Mouse (Mus musculus) cortical plate, adult 2 months (tissue): ENCODE results near the gene Foxf1. TPM values are rescaled to one million over a fixed set of nuclear protein-coding genes. Genes with fewer than 3 reads are reported as not detected.

Experiments
- H3K27ac ChIP-seq: fragments of 200-500 bp; 2 replicates; pipeline ENCODE4 v1.5.1; 2012; ENCODE audit warnings: low read length, control low read depth, inconsistent platforms; ENCODE audit not compliant: insufficient read depth
- H3K4me1 ChIP-seq: fragments of 200-500 bp; 2 replicates; pipeline ENCODE4 v1.6.1; 2011; ENCODE audit warnings: low read length; ENCODE audit not compliant: control insufficient read depth, insufficient read depth
- H3K4me3 ChIP-seq: fragments of 200-500 bp; 2 replicates; pipeline ENCODE4 v1.5.1; 2011; ENCODE audit warnings: mild to moderate bottlenecking, low read length, control low read depth; ENCODE audit not compliant: insufficient read depth
- CTCF ChIP-seq: fragments of 200-500 bp; IDR thresholded peaks from 2 replicates; pipeline ENCODE4 v1.5.1; 2011; ENCODE audit warnings: mild to moderate bottlenecking, control low read depth, low read length; ENCODE audit not compliant: insufficient read depth; ENCODE audit errors: extremely low read depth
- POLR2A ChIP-seq: fragments of 200-500 bp; IDR thresholded peaks from 2 replicates; pipeline ENCODE4 v1.6.1; 2011; ENCODE audit warnings: mild to moderate bottlenecking, low read length, control low read depth; ENCODE audit not compliant: insufficient read depth; ENCODE audit errors: extremely low read depth
- polyA plus RNA-seq: library from polyadenylated mRNA; depleted of rRNA; stranded (reverse); fragments of >200 nt; gene quantifications from 2 replicates; pipeline ENCODE4 v1.2.3, GENCODE M21; 2012

Foxf1 gene
- polyA plus RNA-seq, 1 experiment, result 1.8 TPM

DNA sequence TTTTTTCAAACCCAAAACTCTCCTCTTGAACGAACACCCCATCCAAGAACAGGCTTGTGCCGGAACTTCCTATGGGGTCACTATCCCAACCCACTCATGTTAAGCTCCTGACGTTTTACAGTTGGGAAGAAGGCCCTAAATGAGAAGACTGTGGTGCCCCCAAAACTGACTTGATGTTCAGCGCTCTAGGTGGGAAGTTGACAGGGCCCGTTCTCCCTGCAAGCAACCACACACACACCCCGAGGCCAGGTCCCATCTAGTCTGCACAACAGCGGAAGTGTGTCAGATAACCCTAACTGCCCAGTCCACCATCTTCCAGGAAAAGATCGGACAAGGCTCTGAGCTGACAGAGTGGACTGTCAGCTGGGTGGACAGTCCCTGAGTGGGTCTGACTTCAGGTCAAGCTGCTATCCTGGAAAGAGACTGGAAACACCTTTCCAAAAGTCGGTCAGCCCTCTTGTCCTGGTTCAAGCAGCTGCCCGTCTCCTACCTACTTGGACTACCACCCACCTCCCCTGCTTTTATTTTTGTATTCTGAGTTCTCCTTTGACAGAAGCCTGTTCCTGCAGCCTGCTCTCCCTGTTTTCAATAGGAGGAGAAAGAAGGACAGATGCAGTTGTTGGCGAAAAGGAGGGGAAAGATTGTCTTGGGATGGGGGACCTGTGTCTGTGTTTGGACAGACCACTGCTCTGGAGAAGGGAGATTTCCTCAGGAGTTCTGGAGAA lies 11.6 kb upstream of the Foxf1 start:
- Histone ChIP-seq H3K27ac (no peak overlapping the region), H3K4me3 (no peak overlapping the region), H3K4me1 (no peaks in the 10 kb centered on the region)
- TF ChIP-seq CTCF (no peak), POLR2A (no peak)

DNA sequence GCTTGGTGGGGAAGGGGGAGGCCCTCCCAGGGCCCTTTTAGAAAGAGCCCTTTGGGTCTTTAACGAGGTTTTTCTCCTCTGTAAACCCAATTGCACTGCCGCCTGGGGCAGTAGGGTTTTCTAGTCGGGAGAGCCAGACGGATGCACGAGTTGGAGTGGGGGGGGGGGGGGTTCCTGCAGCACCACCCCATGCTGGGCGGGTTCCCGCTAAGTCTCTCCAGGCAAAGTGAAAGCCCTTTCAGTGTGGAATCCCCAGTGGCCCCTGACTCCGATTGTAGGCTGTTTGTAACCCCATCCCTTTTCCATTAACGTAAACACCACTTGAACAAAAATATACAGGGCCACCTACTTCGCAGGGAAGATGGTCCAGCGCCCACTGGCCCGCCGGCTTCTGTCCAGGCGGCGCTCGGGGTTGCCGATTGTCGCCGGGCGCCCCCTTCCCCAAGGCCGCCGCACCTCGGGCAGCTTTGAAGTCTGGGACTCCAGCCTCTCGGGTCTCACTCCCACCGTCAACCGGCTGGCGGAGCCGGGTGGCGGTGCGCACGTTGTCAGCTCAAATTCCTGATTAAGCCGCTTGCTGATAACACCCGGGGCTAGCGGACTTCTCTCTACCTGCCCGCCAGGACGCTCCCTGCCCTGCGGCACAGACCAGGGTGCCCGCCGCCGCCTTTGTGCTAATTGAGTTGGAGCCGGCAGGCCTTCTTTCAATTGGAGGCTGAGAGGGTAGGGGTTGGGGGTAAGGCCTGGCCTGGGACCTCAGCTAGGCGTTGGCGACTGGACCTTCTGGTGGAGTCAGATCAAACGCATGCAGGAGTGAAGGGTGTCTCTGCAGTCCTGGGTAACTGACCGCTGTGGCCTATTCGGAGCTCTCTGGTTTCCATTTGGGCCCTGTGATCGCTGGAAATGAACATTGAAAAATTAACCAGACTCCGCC lies 10.7 kb upstream of the Foxf1 start:
- Histone ChIP-seq H3K4me1 (no peaks in the 10 kb centered on the region), H3K27ac (no peak overlapping the region), H3K4me3 (no peak overlapping the region)
- TF ChIP-seq POLR2A (no peak), CTCF (no peak)

DNA sequence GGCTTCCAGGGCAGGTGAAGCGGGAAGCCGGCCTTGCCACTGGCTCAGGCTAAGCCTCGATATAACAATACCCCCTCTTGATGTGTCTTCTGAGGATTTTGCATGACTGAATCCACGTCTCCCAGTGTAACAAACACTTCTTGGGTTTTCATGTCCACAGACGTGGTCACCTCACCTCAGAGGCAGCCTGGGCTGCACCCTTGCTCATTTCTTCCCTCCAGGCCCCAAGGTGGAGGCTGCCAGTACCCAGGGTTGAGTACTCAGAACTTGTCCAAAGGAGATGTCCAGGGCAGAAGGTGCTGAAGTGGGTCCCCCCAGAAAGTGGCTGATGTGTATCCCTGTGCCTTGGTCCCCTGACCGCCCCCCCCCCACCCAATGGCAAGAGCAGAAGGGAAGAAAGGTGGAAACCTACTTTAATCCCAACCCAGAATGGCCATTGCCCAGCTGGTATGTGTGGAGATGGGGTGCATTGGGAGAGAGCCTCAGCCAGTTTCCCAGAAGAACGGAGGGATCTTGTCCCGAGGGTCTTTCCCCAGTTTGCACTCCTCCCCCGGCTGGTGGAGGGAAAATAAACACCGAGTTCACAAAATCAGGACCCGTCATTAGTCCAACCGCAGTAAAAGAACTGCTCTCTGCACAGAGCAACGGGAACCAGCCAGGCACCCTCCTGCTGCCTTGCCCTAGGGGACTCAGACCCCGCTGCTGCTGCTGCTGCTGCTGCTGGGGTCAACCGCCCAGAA lies 9.9 kb upstream of the Foxf1 start:
- TF ChIP-seq POLR2A, result no peak
- no peak for TF ChIP-seq CTCF
- Histone ChIP-seq H3K27ac (no peak overlapping the region), H3K4me1 (no peaks in the 10 kb centered on the region), H3K4me3 (no peak overlapping the region)

DNA sequence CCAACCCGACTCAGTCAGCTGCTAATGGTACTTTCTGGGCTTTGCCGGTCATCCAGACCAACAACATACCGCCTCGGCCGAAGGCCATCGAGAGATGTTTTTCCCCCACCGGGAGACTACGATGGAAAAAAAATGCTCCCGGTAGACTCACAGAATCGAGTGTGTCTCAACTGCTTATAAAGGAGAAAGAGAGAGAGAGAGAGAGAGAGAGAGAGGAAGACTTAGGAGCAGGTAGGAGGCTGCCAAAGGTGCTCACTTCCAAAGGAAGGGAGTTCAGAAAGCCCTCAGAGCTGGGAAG lies 9.4 kb upstream of the Foxf1 start:
- Histone ChIP-seq H3K4me3 (no peak overlapping the region), H3K4me1 (no peaks in the 10 kb centered on the region), H3K27ac (no peak overlapping the region)
- TF ChIP-seq POLR2A, result no peak

DNA sequence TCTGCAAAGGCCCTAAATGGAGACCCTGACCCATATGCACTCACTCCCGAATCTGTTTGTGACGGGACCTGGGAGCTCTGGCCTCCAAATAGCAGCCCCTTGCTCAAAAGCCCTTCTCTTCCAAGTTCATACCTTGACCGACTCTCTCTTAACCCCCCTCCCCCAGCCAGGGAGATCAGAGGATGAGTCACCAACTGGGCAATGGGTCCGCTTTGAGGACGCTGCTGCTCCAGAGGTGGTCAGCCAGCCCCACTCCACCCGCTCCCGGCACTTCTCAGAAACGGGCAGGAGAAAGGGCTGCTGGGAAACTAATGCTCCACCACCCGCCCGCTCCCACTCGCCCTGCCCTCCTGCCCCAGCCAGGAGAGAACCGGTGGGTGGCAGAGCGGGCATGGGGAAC lies 8.2 kb upstream of the Foxf1 start:
- Histone ChIP-seq H3K4me1 (no peaks in the 10 kb centered on the region), H3K4me3 (no peak overlapping the region), H3K27ac (no peak overlapping the region)
- TF ChIP-seq CTCF (no peak), POLR2A (no peak)

DNA sequence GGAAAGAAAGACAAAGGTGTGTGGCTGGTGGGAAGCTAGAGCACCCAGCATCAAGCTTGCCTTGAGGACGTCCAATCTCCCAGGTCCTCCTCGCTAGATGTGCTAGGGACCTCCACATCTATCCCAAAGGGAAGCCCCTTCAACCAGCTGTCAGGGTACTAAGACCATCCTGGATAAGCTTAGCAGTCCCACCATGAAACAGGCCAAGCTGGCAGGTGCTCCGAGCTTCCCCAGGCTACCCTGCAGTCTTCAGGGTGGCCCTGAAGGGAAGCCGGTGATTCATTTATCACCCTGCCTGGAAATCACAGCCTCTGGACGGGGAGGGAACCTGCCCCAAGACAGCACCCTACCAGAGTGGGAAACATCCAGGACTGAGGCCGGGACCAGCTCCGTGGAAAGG lies 7.6 kb upstream of the Foxf1 start:
- H3K27ac ChIP-seq, result no peak overlapping the region
- no peak overlapping the region for H3K4me3 ChIP-seq

DNA sequence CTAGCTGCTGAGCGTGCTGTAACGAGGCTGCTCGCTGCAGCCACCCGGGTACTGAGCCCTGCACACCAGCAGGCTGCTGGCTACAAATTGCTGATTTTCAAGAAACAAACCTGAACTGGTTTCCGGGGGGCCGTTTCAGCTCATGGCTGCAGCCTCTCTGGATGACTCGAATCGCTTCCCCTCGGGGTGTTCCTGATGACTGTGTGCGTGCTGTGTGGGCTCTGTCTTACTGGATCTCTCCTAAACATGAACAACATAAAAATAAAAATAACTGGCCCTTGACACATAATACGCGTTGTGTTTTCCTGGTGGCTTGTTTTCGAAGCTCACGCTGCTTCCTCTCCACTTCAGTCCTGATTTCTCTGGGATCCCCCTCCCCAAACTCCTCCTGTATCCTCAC lies 5.5 kb upstream of the Foxf1 start:
- Histone ChIP-seq H3K4me1 (no peaks in the 10 kb centered on the region), H3K4me3 (no peak overlapping the region), H3K27ac (no peak overlapping the region)
- TF ChIP-seq POLR2A, result no peak
- TF ChIP-seq CTCF, result no peak

More for the DNA sequence above, 7.6 kb upstream of the Foxf1 start:
- H3K4me1 ChIP-seq, result no peaks in the 10 kb centered on the region
- no peak for TF ChIP-seq CTCF
- TF ChIP-seq POLR2A, result no peak

DNA sequence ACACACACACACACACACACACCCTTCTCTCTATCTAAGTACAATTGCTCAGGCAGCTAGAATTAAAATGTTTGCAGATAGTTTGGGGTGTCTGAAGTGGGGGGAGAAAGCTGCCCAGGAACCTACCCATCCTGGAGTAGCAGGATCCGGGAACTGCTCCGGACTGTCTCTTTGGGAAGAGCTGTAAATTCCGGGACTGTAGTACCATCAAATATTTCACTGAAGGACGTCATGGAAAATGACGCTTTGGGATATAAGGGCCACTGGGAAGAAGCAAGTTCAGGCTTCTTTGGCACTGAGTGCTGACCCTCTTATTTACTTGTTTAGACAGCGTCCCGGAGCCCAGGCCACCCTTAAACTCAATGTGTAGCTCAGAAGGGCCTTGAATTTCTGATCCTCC lies 5.0 kb upstream of the Foxf1 start:
- H3K27ac ChIP-seq, result no peak overlapping the region
- no peak overlapping the region for H3K4me3 ChIP-seq
- H3K4me1 ChIP-seq, result no peaks in the 10 kb centered on the region
- TF ChIP-seq CTCF (no peak), POLR2A (no peak)

DNA sequence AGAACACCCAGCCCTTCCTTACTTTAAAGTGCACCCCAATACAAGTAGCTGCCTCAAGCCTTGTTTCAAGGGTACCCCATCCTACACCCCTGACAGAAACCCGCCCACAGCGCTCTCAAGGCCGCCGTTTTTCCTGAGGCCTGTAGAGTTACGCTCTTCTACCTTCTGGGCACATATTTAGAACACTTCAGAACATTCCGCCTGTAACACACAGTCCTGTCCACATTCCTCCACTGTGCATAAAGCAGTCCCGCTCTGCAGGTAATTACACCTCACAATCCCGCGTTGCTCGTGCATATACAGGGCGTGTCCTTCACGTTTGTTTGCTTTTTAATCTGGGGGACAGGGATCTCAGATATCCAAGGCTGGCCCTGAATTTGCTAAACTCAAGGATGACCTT lies 4.2 kb upstream of the Foxf1 start:
- TF ChIP-seq POLR2A, result no peak
- no peak for TF ChIP-seq CTCF
- H3K27ac ChIP-seq, result no peak overlapping the region
- H3K4me1 ChIP-seq, result no peaks in the 10 kb centered on the region
- H3K4me3 ChIP-seq, result no peak overlapping the region

DNA sequence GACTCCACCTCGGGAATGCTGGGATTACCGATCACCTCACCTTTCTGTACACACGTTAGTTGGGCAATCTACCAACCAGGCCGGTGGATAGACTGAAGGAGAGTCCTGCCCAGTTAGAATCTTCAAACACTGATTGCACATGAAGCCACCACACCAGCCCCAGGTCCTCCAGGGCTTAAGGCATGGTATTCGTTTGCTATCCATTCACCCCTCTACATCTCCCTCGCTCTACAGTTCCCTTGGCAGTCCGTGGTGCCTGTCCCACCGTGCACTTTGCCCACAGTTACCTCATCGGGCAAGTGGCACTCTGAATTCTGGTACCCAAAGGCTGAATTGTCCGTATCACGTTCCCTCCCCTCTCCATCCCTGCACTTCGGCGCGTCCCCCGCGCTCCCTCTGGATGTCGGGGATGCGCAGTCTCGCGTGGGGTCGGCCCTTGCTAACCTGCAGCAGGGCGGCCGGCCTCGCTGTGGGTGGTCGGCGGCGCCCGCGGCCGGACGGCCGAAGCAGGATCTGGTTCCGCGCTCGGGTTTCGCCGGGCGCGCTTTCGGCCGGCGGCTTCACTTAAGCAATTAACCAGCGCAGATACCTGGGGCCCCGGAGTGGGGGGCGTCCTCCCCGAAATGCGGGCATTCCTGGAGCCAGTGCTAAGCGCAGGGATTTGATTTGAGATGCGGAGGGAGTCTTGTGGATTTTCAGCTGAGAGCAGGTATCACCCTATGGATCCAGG lies 3.7 kb upstream of the Foxf1 start:
- no peak overlapping the region for H3K27ac ChIP-seq
- no peak overlapping the region for H3K4me3 ChIP-seq
- no peaks in the 10 kb centered on the region for H3K4me1 ChIP-seq
- TF ChIP-seq CTCF (no peak), POLR2A (no peak)
